Mouse (Mus musculus) intestine, embryonic 15.5 days (tissue): ENCODE measurements at regions not wholly inside any gene's neighbourhood (a gene's known extent, or its start where the extent isn't known, plus 50 kb on each side); places are given as distances from the start of the nearest gene placed in this dataset.
"Not testable (repeated sequence)": the region's sequence is repeated elsewhere in the genome, so short reads cannot be mapped to it uniquely, and the experiment has no call there.

Experiments used
- ATAC-seq: fragments of 200-750 bp; cut with Nextera tagmentation; 2 replicates; pipeline ENCODE4 v1.8.0; 2017; ENCODE audit warnings: moderate TSS enrichment, moderate library complexity
- H3K27ac ChIP-seq: fragments of 300-500 bp; sonication (generic); 2 replicates; pipeline ENCODE4 v1.5.1; 2015; ENCODE audit warnings: mild to moderate bottlenecking, inconsistent platforms
- H3K27me3 ChIP-seq: fragments of 300-500 bp; sonication (generic); replicated peaks from 2 replicates; pipeline ENCODE4 v1.6.1; 2015; ENCODE audit warnings: inconsistent platforms
- H3K36me3 ChIP-seq: fragments of 300-500 bp; sonication (generic); 2 replicates; pipeline ENCODE4 v1.6.1; 2015; ENCODE audit warnings: inconsistent platforms
- H3K4me1 ChIP-seq: fragments of 300-500 bp; sonication (generic); replicated peaks from 2 replicates; pipeline ENCODE4 v1.6.1; 2015; ENCODE audit warnings: inconsistent platforms
- H3K4me2 ChIP-seq: fragments of 300-500 bp; sonication (generic); replicated peaks from 2 replicates; pipeline ENCODE4 v1.6.1; 2015; ENCODE audit warnings: mild to moderate bottlenecking, inconsistent platforms
- H3K4me3 ChIP-seq: fragments of 300-500 bp; sonication (generic); replicated peaks from 2 replicates; pipeline ENCODE4 v1.5.1; 2015; ENCODE audit warnings: inconsistent platforms
- H3K9ac ChIP-seq: fragments of 300-500 bp; sonication (generic); 2 replicates; pipeline ENCODE4 v1.6.1; 2015; ENCODE audit warnings: inconsistent platforms
- H3K9me3 ChIP-seq: fragments of 300-500 bp; sonication (generic); 2 replicates; pipeline ENCODE4 v1.6.1; 2016; ENCODE audit warnings: inconsistent platforms
- WGBS: fragments of 180-500 bp; shearing (Covaris S2); methylation state at CpG from one replicate; pipeline ENCODE4 v1.1.7; 2015; 5-methylcytosine and 5-hydroxymethylcytosine counted together

GRCm38 (mm10) chr2:78283605-78284004 lies 337.4 kb upstream of the Cwc22 start:
- Histone ChIP-seq H3K9ac (no peak overlapping the region), H3K27me3 (no peaks in the 10 kb centered on the region), H3K4me1 (no peaks in the 10 kb centered on the region), H3K9me3 (no peaks in the 10 kb centered on the region), H3K27ac (no peak overlapping the region), H3K4me2 (no peak overlapping the region), H3K36me3 (no peaks in the 10 kb centered on the region), H3K4me3 (no peak overlapping the region)
- WGBS, result 58% methylated on average over 4 of the region's 4 CpGs
- ATAC-seq, result no peak

GRCm38 (mm10) chr2:78281846-78282245 lies 335.7 kb upstream of the Cwc22 start:
- H3K36me3 ChIP-seq, H3K9me3 ChIP-seq, H3K9ac ChIP-seq, H3K4me3 ChIP-seq, H3K4me1 ChIP-seq, H3K4me2 ChIP-seq, H3K27me3 ChIP-seq, H3K27ac ChIP-seq: not testable (repeated sequence)
- 65% methylated on average over 6 of the region's 6 CpGs for WGBS
- peak; percentile 82 for ATAC-seq

GRCm38 (mm10) chr2:78280219-78280915 lies 334.2 kb upstream of the Cwc22 start:
- no peaks in the 10 kb centered on the region for H3K9me3 ChIP-seq
- ATAC-seq, result no peak
- no peaks in the 10 kb centered on the region for H3K36me3 ChIP-seq
- WGBS, result 51% methylated on average over 5 of the region's 5 CpGs
- H3K4me3 ChIP-seq, result no peak overlapping the region
- no peaks in the 10 kb centered on the region for H3K27me3 ChIP-seq
- H3K27ac ChIP-seq, result no peak overlapping the region
- H3K4me2 ChIP-seq, result no peak overlapping the region
- H3K4me1 ChIP-seq, result no peaks in the 10 kb centered on the region
- no peak overlapping the region for H3K9ac ChIP-seq

- no peaks in the 10 kb centered on the region for H3K27me3 ChIP-seq
- H3K4me3 ChIP-seq, result no peak overlapping the region
- no peaks in the 10 kb centered on the region for H3K36me3 ChIP-seq
- H3K9ac ChIP-seq, result no peak overlapping the region
- no peaks in the 10 kb centered on the region for H3K9me3 ChIP-seq
- H3K4me1 ChIP-seq, result no peaks in the 10 kb centered on the region
- no peak overlapping the region for H3K4me2 ChIP-seq
- 43% methylated on average over 5 of the region's 5 CpGs for WGBS
- H3K27ac ChIP-seq, result 0 out of 2 replicates have a peak overlapping the region, but pooled peaks have one; percentile 37
- peak; percentile 86 for ATAC-seq
Observed at GRCm38 (mm10) chr2:78279382-78280056, 333.3 kb upstream of the Cwc22 start.

- Histone ChIP-seq H3K9ac (no peak overlapping the region), H3K4me1 (no peaks in the 10 kb centered on the region), H3K9me3 (no peaks in the 10 kb centered on the region), H3K36me3 (no peaks in the 10 kb centered on the region), H3K4me3 (no peak overlapping the region), H3K27me3 (no peaks in the 10 kb centered on the region), H3K4me2 (no peak overlapping the region), H3K27ac (no peak overlapping the region)
- ATAC-seq, result no peak
- WGBS, result 63% methylated on average over 2 of the region's 2 CpGs
Observed at GRCm38 (mm10) chr2:78278630-78279029, 332.5 kb upstream of the Cwc22 start.

GRCm38 (mm10) chr2:78277699-78278098 lies 331.5 kb upstream of the Cwc22 start:
- Histone ChIP-seq H3K27me3 (no peaks in the 10 kb centered on the region), H3K9me3 (no peaks in the 10 kb centered on the region), H3K4me1 (no peaks in the 10 kb centered on the region), H3K36me3 (no peaks in the 10 kb centered on the region), H3K4me2 (no peak overlapping the region), H3K9ac (no peak overlapping the region), H3K27ac (no peak overlapping the region), H3K4me3 (no peak overlapping the region)
- no peak for ATAC-seq
- WGBS, result 89% methylated on average over 8 of the region's 8 CpGs

GRCm38 (mm10) chr2:78274122-78274521 lies 327.9 kb upstream of the Cwc22 start:
- ATAC-seq, result no peak
- H3K27me3 ChIP-seq, result no peaks in the 10 kb centered on the region
- H3K36me3 ChIP-seq, result no peaks in the 10 kb centered on the region
- 77% methylated on average over 5 of the region's 5 CpGs for WGBS
- no peak overlapping the region for H3K4me2 ChIP-seq
- H3K9ac ChIP-seq, result no peak overlapping the region
- no peak overlapping the region for H3K4me3 ChIP-seq
- H3K27ac ChIP-seq, result no peak overlapping the region
- H3K4me1 ChIP-seq, result no peaks in the 10 kb centered on the region
- H3K9me3 ChIP-seq, result no peaks in the 10 kb centered on the region

GRCm38 (mm10) chr2:78268705-78269104 lies 322.5 kb upstream of the Cwc22 start:
- Histone ChIP-seq H3K36me3 (no peaks in the 10 kb centered on the region), H3K4me1 (no peaks in the 10 kb centered on the region), H3K4me2 (no peak overlapping the region), H3K9me3 (no peaks in the 10 kb centered on the region), H3K4me3 (no peak overlapping the region), H3K27ac (no peak overlapping the region), H3K27me3 (no peaks in the 10 kb centered on the region), H3K9ac (no peak overlapping the region)
- 82% methylated on average over 4 of the region's 4 CpGs for WGBS
- ATAC-seq, result no peak

GRCm38 (mm10) chr2:78267527-78268375 lies 321.6 kb upstream of the Cwc22 start:
- H3K27me3 ChIP-seq, result no peaks in the 10 kb centered on the region
- WGBS, result 92% methylated on average over 2 of the region's 2 CpGs
- no peaks in the 10 kb centered on the region for H3K4me1 ChIP-seq
- no peak overlapping the region for H3K9ac ChIP-seq
- H3K36me3 ChIP-seq, result no peaks in the 10 kb centered on the region
- no peak overlapping the region for H3K4me3 ChIP-seq
- no peaks in the 10 kb centered on the region for H3K9me3 ChIP-seq
- H3K27ac ChIP-seq, result no peak overlapping the region
- ATAC-seq, result no peak
- H3K4me2 ChIP-seq, result no peak overlapping the region

GRCm38 (mm10) chr2:78253601-78254097 lies 307.5 kb upstream of the Cwc22 start:
- no peak overlapping the region for H3K9ac ChIP-seq

GRCm38 (mm10) chr2:78246354-78246753 lies 300.2 kb upstream of the Cwc22 start:
- ATAC-seq, result no peak
- no peak overlapping the region for H3K9ac ChIP-seq
- no peaks in the 10 kb centered on the region for H3K9me3 ChIP-seq
- H3K27ac ChIP-seq, result no peak overlapping the region
- H3K4me2 ChIP-seq, result no peak overlapping the region
- no peak overlapping the region for H3K4me3 ChIP-seq
- 45% methylated on average over 5 of the region's 5 CpGs for WGBS
- H3K4me1 ChIP-seq, result no peaks in the 10 kb centered on the region
- no peaks in the 10 kb centered on the region for H3K27me3 ChIP-seq
- no peaks in the 10 kb centered on the region for H3K36me3 ChIP-seq

More at GRCm38 (mm10) chr2:78253601-78254097, 307.5 kb upstream of the Cwc22 start:
- Histone ChIP-seq H3K4me1 (no peaks in the 10 kb centered on the region), H3K36me3 (no peaks in the 10 kb centered on the region), H3K4me2 (no peak overlapping the region), H3K27me3 (no peaks in the 10 kb centered on the region), H3K27ac (no peak overlapping the region), H3K4me3 (no peak overlapping the region), H3K9me3 (no peaks in the 10 kb centered on the region)
- no peak for ATAC-seq
- WGBS, result 57% methylated on average over 10 of the region's 10 CpGs

- H3K4me1 ChIP-seq, result no peaks in the 10 kb centered on the region
- no peak for ATAC-seq
- no peaks in the 10 kb centered on the region for H3K36me3 ChIP-seq
- H3K27me3 ChIP-seq, result no peaks in the 10 kb centered on the region
- 50% methylated on average over 2 of the region's 2 CpGs for WGBS
- no peak overlapping the region for H3K9ac ChIP-seq
- no peak overlapping the region for H3K27ac ChIP-seq
- H3K9me3 ChIP-seq, result no peaks in the 10 kb centered on the region
- no peak overlapping the region for H3K4me3 ChIP-seq
- H3K4me2 ChIP-seq, result no peak overlapping the region
Observed at GRCm38 (mm10) chr2:78240299-78240698, 294.1 kb upstream of the Cwc22 start.
